Mouse (Mus musculus): ENCODE measurements around the gene Grid2.

Gene Grid2

DNA sequence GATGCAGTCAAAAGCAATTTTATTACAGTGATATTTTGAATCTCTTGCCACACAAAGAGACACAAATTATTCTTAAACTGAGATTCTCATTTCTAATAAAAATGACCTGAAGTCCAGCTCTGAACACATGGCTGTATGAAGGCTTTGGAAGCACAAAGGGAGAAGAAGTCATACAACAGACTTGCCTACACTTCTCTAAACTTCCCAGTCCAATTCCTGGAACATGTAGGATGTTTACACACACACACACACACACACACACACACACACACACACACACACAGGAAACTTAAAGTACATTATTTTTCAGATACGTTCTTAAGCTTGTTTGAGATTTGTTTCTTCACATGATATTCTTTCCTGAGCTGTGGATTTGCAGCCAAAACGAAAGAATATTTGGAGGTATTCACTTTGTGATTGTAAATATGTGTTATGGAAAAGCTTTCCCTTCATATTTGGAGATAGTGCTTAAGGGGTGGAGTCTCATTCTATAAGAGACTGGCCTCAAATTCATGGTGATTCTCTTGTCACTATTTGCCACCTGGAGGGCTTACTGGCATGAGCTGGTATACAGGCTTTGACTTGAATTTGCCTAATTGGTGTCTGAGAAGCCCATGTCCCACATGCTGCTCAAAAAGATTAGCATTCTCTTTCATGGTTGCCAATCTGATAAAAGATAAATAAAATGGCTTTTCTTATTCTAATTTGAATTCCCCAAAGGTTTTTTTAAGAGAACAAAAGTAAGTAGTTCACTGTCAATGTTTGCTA is 1049.2 kb downstream of the Grid2 start:
- in situ Hi-C loops (cut with MboI, MseI), result loop anchor here in 1 of 2 experiments (5.0 to 10.0 kb wide), 2 partner anchors 67 to 620 kb away; no protein-coding TSS in a partner anchor

GRCm38 (mm10) chr6:64308631-64309030 is 1053.0 kb downstream of the Grid2 start:
- in situ Hi-C loops (cut with MboI, MseI), result loop anchor here in 1 of 2 experiments (5.0 to 10.0 kb wide), 2 partner anchors 64 to 624 kb away; no protein-coding TSS in a partner anchor

GRCm38 (mm10) chr6:64313132-64313531 is 1057.5 kb downstream of the Grid2 start:
- in situ Hi-C loops (cut with MboI, MseI), result no loop called here

DNA sequence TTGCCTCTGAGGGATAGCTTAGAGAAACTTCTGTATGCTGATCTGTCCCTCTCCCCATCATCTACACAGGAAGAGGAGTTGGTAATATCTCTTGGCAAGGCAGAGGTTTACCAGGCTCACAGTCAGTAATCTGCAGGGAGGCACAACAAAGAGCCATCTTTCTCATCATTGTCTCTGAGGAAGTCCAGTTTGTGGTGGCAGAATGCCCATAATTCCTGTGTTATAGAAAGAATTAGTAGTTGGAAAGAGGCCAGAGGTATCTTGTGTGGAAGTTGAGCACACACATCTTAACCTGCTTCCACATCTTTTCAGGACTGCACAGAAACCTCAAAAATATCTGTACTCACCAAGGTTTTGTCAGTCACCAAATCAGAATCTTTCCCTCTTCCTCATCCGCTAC is 1071.3 kb downstream of the Grid2 start:
- in situ Hi-C loops (cut with MboI, MseI), result no loop called here

DNA sequence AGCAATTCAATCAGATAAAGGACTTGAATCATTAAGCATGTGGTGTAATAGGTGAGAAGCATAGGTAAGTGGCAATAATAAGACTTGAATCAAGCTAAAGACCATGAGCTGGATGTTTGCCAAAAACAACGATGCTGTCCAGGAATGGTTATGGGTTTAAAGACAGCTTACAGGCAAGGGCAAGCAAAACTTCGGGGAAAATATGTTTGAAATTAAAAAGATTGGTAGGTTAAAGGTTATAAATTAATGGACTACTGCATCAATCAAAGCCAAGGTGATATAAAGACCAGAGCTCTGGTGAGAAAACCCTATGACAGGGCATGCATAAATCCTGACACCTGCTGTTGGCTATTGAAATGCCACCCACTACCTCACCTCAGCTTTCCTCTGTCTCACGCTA is 1072.2 kb downstream of the Grid2 start:
- in situ Hi-C loops (cut with MboI, MseI), result no loop called here

GRCm38 (mm10) chr6:64398413-64399098 is 1142.9 kb downstream of the Grid2 start:
- in situ Hi-C loops (cut with MboI, MseI), result no loop called here

DNA sequence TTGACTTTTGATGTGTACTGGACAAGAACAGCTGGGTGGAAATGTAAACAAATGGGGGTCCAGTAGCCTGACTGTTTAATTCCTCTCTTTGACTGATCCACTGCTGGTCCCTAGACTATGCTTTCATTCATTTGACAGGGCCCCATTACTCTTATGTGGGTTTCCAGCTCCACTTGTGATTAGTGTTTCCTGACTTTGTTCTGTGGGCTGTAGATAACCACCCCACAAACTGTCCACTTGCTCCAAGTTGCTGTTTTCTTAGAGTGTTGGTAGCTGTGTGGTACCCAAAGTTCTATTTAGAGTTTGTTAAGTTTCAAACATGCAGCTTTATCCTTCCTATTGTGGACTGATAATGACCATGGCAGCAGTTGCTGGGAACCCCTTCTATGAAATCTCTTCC is 1172.0 kb downstream of the Grid2 start:
- in situ Hi-C loops (cut with MboI, MseI), result no loop called here

- in situ Hi-C loops (cut with MboI, MseI), result no loop called here
Measured at GRCm38 (mm10) chr6:64428898-64429297, 1173.2 kb downstream of the Grid2 start.

DNA sequence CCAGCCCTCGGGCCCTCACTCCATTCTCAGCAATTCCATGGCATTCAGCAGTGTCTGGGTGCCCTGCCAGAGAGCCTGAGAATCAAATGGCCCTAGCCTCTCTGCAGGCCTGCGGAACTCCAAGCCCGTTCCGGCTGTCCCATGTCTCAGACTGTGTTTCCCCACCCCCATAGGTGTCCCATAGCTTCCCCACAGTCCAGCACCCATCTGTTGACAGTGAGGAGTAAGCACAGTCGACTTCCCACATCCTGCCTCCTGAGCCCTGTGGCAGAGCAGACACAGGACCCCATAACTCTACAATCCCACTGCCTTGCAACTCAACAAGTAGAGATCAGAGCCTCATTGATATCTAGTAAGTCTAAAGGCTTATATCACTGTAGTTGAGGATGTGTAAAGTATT is 1192.5 kb downstream of the Grid2 start:
- in situ Hi-C loops (cut with MboI, MseI), result no loop called here

- in situ Hi-C loops (cut with MboI, MseI), result no loop called here
Measured at GRCm38 (mm10) chr6:64448864-64449355, 1193.2 kb downstream of the Grid2 start.

GRCm38 (mm10) chr6:64450770-64451169 is 1195.1 kb downstream of the Grid2 start:
- in situ Hi-C loops (cut with MboI, MseI), result no loop called here

DNA sequence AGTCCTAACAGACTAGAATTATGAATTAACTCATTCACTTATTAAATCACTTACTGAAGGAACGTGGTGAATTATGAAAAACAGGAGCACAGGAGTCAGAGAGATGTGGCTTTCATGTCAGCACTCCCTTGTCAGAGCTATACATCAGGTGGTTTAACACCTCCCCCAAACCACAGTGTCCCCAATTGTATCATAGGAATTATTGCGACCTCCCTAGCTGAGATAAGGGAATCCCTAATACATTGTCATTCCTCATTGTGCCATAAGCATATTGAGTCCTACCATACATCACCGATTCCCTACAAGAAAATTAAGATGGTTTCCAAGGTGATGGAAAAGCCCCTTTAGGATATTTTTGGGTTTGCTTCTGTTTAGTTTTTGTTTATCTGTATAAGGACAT is 1224.2 kb downstream of the Grid2 start:
- in situ Hi-C loops (cut with MboI, MseI), result no loop called here

- in situ Hi-C loops (cut with MboI, MseI), result no loop called here
Measured at GRCm38 (mm10) chr6:64480592-64480991, 1224.9 kb downstream of the Grid2 start.

DNA sequence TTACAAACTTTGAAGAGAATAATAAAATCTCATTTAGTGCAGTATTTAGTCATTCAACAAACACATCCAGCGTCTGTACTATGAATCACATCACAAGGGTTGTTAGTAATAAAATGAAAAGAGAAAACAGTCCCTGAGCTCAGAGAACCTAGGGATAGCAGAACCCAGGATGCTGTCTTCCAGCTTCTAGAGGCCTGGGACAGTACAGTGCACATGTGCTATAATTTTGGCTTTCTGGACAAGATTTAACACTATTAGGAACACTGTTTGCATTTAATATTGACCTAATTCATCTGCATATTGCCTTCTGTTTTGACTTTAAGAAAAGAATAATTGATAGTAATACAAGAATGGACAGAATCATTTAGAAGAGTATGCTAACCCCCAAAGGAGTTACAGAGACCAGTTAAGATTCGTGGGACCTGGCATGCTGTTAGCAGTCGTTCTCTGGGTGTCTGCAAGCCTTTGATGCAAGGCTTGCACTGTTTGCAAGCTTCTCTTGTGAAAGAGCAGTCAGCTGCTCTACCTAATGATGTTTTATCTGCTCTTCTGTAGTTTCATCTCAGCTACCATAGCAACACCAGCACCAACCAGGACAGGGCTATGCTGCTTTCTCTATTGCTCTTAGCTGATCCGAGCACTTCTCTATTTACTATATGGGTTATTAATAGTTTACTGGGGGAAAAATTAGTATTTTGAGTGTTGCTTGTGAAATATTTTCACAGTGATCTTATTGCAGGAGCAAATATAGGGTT is 1234.8 kb downstream of the Grid2 start:
- in situ Hi-C loops (cut with MboI, MseI), result no loop called here

DNA sequence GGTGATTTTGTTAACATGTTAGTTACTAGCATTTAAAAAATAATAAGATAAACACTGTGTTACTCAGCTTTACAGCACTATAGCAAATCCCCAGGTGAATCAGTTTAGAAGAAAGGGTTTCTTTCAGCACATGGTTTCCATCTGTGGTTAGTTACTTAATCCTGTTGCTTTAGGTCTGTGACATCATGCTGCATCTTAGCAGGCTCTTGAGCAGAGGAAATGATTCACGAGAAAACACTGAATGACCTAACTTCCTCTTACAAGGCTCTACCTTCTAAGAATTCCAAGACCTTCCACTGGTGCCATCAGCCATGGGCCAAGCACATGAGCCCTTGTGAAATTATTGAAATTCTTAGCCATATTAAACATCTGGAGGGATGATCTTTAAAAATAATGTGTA is 1248.7 kb downstream of the Grid2 start:
- in situ Hi-C loops (cut with MboI, MseI), result no loop called here

GRCm38 (mm10) chr6:64542168-64542567 is 1286.5 kb downstream of the Grid2 start:
- in situ Hi-C loops (cut with MboI, MseI), result no loop called here

GRCm38 (mm10) chr6:64553645-64554044 is 1298.0 kb downstream of the Grid2 start:
- in situ Hi-C loops (cut with MboI, MseI), result no loop called here

GRCm38 (mm10) chr6:64555220-64555619 is 1299.5 kb downstream of the Grid2 start:
- in situ Hi-C loops (cut with MboI, MseI), result no loop called here

DNA sequence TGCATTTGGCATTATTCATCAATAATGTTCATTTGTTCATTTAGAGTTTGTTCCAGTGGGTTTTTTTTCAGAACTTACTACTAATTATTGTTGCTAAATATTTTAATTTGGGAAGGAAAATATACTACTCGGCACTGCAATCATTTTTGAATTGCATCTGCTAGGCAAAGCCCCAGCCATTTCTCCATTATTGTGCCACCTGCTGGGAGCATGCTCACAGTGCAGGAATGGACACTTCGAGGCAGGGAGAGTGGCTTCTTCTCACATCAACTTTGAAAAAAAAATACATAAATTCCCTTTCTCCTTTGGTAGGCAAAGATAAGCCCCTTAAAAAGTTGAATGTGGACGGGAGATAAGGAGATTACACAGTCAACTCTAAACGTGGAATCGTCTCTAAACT is 1312.9 kb downstream of the Grid2 start:
- in situ Hi-C loops (cut with MboI, MseI), result no loop called here

GRCm38 (mm10) chr6:64581338-64581737 is 1325.7 kb downstream of the Grid2 start:
- in situ Hi-C loops (cut with MboI, MseI), result loop anchor here in 1 of 2 experiments (10.0 kb wide), 1 partner anchor 1417 kb away; no protein-coding TSS in a partner anchor

- in situ Hi-C loops (cut with MboI, MseI), result loop anchor here in 1 of 2 experiments (10.0 kb wide), 1 partner anchor 1424 kb away; no protein-coding TSS in a partner anchor
Measured at GRCm38 (mm10) chr6:64588487-64589205, 1333.0 kb downstream of the Grid2 start.

Measured in T-helper 17 cell (primary cell).